Mouse (Mus musculus) myocyte (in vitro differentiated cells): ENCODE data around the gene Iqcf1.

Experiments
- CEBPB ChIP-seq: IDR thresholded peaks from 2 replicates; pipeline ENCODE4 v1.6.1; 2011; ENCODE audit warnings: mild to moderate bottlenecking, moderate library complexity; ENCODE audit not compliant: poor library complexity, insufficient read depth, severe bottlenecking
- E2F4 ChIP-seq: IDR thresholded peaks from one replicate; pipeline ENCODE4 v1.6.1; 2011; ENCODE audit warnings: mild to moderate bottlenecking, control low read depth, moderate library complexity; ENCODE audit not compliant: insufficient read depth
- MYOD1 ChIP-seq, 3 experiments: IDR thresholded peaks; one replicate each; pipeline ENCODE4 v1.6.1; 2011; ENCODE audit warnings: control low read depth in 2 of 3, low read depth in 2 of 3, mild to moderate bottlenecking in 2 of 3, moderate library complexity in 1 of 3; ENCODE audit not compliant: insufficient read length in 2 of 3, control insufficient read depth in 1 of 3
- POLR2A ChIP-seq: IDR thresholded peaks from one replicate; pipeline ENCODE4 v1.6.1; 2011; ENCODE audit warnings: low read depth, mild to moderate bottlenecking, control low read depth, moderate library complexity; ENCODE audit not compliant: insufficient read length
- POLR2AphosphoS2 ChIP-seq: IDR thresholded peaks from one replicate; pipeline ENCODE4 v1.6.1; 2011; ENCODE audit warnings: low read depth, control low read depth; ENCODE audit not compliant: insufficient read length
- SRF ChIP-seq: IDR thresholded peaks from one replicate; pipeline ENCODE4 v1.6.1; 2011; ENCODE audit warnings: low read depth; ENCODE audit not compliant: control insufficient read depth, insufficient read length
- TCF12 ChIP-seq: IDR thresholded peaks from one replicate; pipeline ENCODE4 v1.6.1; 2011; ENCODE audit warnings: mild to moderate bottlenecking, control low read depth; ENCODE audit not compliant: poor library complexity, insufficient read depth, severe bottlenecking
- USF1 ChIP-seq: IDR thresholded peaks from one replicate; pipeline ENCODE4 v1.6.1; 2011; ENCODE audit warnings: low read depth, mild to moderate bottlenecking, control low read depth, moderate library complexity

DNA sequence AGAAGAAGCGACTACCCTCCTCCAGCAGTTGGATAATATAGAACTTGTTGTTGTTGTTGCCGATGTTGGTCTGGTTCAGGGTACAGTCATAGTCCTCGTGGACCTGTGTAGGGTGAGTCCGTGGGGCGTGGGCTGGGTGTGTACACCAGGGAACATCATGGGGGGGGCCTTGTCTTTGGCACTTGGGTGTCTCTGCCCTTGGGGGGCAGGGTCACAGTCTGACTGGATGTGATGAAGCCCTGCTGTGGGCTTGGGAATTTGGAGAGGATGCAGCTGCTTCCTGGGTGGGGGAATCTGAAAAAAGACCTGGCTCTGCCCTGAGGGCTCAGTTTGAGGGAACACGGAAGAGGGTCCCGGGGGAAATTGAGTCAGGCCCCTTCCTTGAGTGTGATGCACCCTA, 24.7 kb upstream of the Iqcf1 start:
- no peak for TF ChIP-seq USF1
- TF ChIP-seq TCF12, result no peak
- TF ChIP-seq MYOD1 (IDR thresholded peaks at IDR 0.05; ENCODE audit: control insufficient read depth in 1 of 3, insufficient read length in 2 of 3, low read depth in 2 of 3), result peak in 2 of 3 experiments; percentile 20 to 59
- no peak for TF ChIP-seq SRF
- TF ChIP-seq E2F4, result no peak
- TF ChIP-seq POLR2A, result peak; percentile 46
- no peak for TF ChIP-seq CEBPB
- TF ChIP-seq POLR2AphosphoS2, result no peak
